Mouse (Mus musculus): ENCODE results near the gene Fam83f.
A peak's percentile ranks its signal among the peaks of the same experiment; 100 is the strongest.
"Not testable (repeated sequence)": the region's sequence is repeated elsewhere in the genome, so short reads cannot be mapped to it uniquely, and the experiment has no call there.

The Fam83f gene

GRCm38 (mm10) chr15:80705828-80706549 is 34.3 kb downstream of the Fam83f start:
- DNase-seq (ENCODE audit: low spot score), result peak; percentile 93

- no peak for DNase-seq (ENCODE audit: low spot score)
These were observed 34.9 kb downstream of the Fam83f start for GRCm38 (mm10) chr15:80706596-80706995.

- peak; percentile 97 for DNase-seq (ENCODE audit: low spot score)
These were observed 35.4 kb downstream of the Fam83f start for GRCm38 (mm10) chr15:80707088-80707487.

GRCm38 (mm10) chr15:80709593-80709992 is 37.9 kb downstream of the Fam83f start:
- peak; percentile 95 for DNase-seq (ENCODE audit: low spot score)

GRCm38 (mm10) chr15:80710257-80710607 is 38.6 kb downstream of the Fam83f start:
- DNase-seq (ENCODE audit: low spot score), result no peak

- peak; percentile 100 for DNase-seq (ENCODE audit: low spot score)
These were observed 39.1 kb downstream of the Fam83f start, which contains the start of gene Tnrc6b for GRCm38 (mm10) chr15:80710608-80711363. Tnrc6b (plus strand) TSS chr15:80711313.

- DNase-seq (ENCODE audit: low spot score), result peak; percentile 90
These were observed 39.9 kb downstream of the Fam83f start for GRCm38 (mm10) chr15:80711401-80712151.

GRCm38 (mm10) chr15:80714299-80714698 is 42.7 kb downstream of the Fam83f start:
- DNase-seq (ENCODE audit: low spot score), result no peak

- no peak for DNase-seq (ENCODE audit: low spot score)
These were observed 45.0 kb downstream of the Fam83f start for GRCm38 (mm10) chr15:80716631-80717135.

- DNase-seq (ENCODE audit: low spot score), result no peak
These were observed 45.8 kb downstream of the Fam83f start for GRCm38 (mm10) chr15:80717431-80717830.

GRCm38 (mm10) chr15:80720249-80720648 is 48.6 kb downstream of the Fam83f start:
- DNase-seq (ENCODE audit: low spot score), result no peak

- no peak for DNase-seq (ENCODE audit: low spot score)
These were observed 50.2 kb downstream of the Fam83f start for GRCm38 (mm10) chr15:80721861-80722260.

- no peak for DNase-seq (ENCODE audit: low spot score)
These were observed 50.7 kb downstream of the Fam83f start for GRCm38 (mm10) chr15:80722366-80722765.

GRCm38 (mm10) chr15:80729477-80729876 is 57.8 kb downstream of the Fam83f start:
- no peak for DNase-seq (ENCODE audit: low spot score)

- no peak for DNase-seq (ENCODE audit: low spot score)
These were observed 59.4 kb downstream of the Fam83f start for GRCm38 (mm10) chr15:80731043-80731442.

- no peak for DNase-seq (ENCODE audit: low spot score)
These were observed 59.9 kb downstream of the Fam83f start for GRCm38 (mm10) chr15:80731511-80731910.

GRCm38 (mm10) chr15:80732266-80733030 is 60.8 kb downstream of the Fam83f start:
- no peak for DNase-seq (ENCODE audit: low spot score)

- DNase-seq (ENCODE audit: low spot score), result no peak
These were observed 63.7 kb downstream of the Fam83f start for GRCm38 (mm10) chr15:80735300-80735699.

GRCm38 (mm10) chr15:80735708-80736107 is 64.1 kb downstream of the Fam83f start:
- not testable (repeated sequence) for DNase-seq (ENCODE audit: low spot score)

GRCm38 (mm10) chr15:80736553-80736952 is 64.9 kb downstream of the Fam83f start:
- no peak for DNase-seq (ENCODE audit: low spot score)

GRCm38 (mm10) chr15:80738244-80738643 is 66.6 kb downstream of the Fam83f start:
- no peak for DNase-seq (ENCODE audit: low spot score)

GRCm38 (mm10) chr15:80739972-80740371 is 68.3 kb downstream of the Fam83f start:
- DNase-seq (ENCODE audit: low spot score), result no peak
